Mouse (Mus musculus): ENCODE measurements at regions not wholly inside any gene's neighbourhood (a gene's known extent, or its start where the extent isn't known, plus 50 kb on each side); places are given as distances from the start of the nearest gene placed in this dataset.

GRCm38 (mm10) chr13:30062285-30062684 lies 74.0 kb upstream of the Mboat1 start:
- TF ChIP-seq CTCF (IDR thresholded peaks at IDR 0.05; ENCODE audit: low read depth) = no peak

GRCm38 (mm10) chr13:30055141-30055645 lies 69.3 kb upstream of the E2f3 start:
- ATAC-seq = no peak
- Histone ChIP-seq H3K4me3 (ENCODE audit: low read depth, low read length) (no peak overlapping the region), H3K27me3 (replicated peaks; ENCODE audit: control insufficient read depth, insufficient read depth, low read length) (no peaks in the 10 kb centered on the region), H3K4me2 (replicated peaks; ENCODE audit: low read depth) (no peak overlapping the region), H3K4me1 (replicated peaks; ENCODE audit: control insufficient read depth, insufficient read depth, low read length) (no peaks in the 10 kb centered on the region), H3K36me3 (ENCODE audit: control insufficient read depth, insufficient read depth) (no peaks in the 10 kb centered on the region), H3K27ac (ENCODE audit: low read depth, low read length) (no peak overlapping the region), H3K9ac (ENCODE audit: low read depth, low read length) (no peak overlapping the region), H3K9me3 (ENCODE audit: control insufficient read depth) (no peaks in the 10 kb centered on the region)
- 80% methylated on average over 3 of the region's 3 CpGs for WGBS
- no peak for TF ChIP-seq CTCF (IDR thresholded peaks at IDR 0.05; ENCODE audit: low read depth)

More at GRCm38 (mm10) chr13:30062285-30062684, 74.0 kb upstream of the Mboat1 start:
- Histone ChIP-seq H3K27ac (ENCODE audit: low read depth, low read length) (no peak overlapping the region), H3K9me3 (ENCODE audit: control insufficient read depth) (no peaks in the 10 kb centered on the region), H3K4me1 (replicated peaks; ENCODE audit: control insufficient read depth, insufficient read depth, low read length) (no peaks in the 10 kb centered on the region; the same call in 1 of the 2 replicates), H3K36me3 (ENCODE audit: control insufficient read depth, insufficient read depth) (no peaks in the 10 kb centered on the region), H3K4me2 (replicated peaks; ENCODE audit: low read depth) (no peak overlapping the region), H3K27me3 (replicated peaks; ENCODE audit: control insufficient read depth, insufficient read depth, low read length) (no peaks in the 10 kb centered on the region), H3K9ac (ENCODE audit: low read depth, low read length) (no peak overlapping the region), H3K4me3 (ENCODE audit: low read depth, low read length) (no peak overlapping the region)
- 58% methylated on average over 4 of the region's 4 CpGs for WGBS
- ATAC-seq = 0 out of 2 replicates have a peak, but pooled peaks have one; percentile 36

- H3K27me3 ChIP-seq (replicated peaks; ENCODE audit: control insufficient read depth, insufficient read depth, low read length) = no peaks in the 10 kb centered on the region
- no peaks in the 10 kb centered on the region for H3K9me3 ChIP-seq (ENCODE audit: control insufficient read depth)
- H3K9ac ChIP-seq (ENCODE audit: low read depth, low read length) = no peak overlapping the region
- H3K4me1 ChIP-seq (replicated peaks; ENCODE audit: control insufficient read depth, insufficient read depth, low read length) = no peaks in the 10 kb centered on the region
- no peak overlapping the region for H3K27ac ChIP-seq (ENCODE audit: low read depth, low read length)
- H3K36me3 ChIP-seq (ENCODE audit: control insufficient read depth, insufficient read depth) = no peaks in the 10 kb centered on the region
- H3K4me2 ChIP-seq (replicated peaks; ENCODE audit: low read depth) = no peak overlapping the region
- ATAC-seq = no peak
- no peak for TF ChIP-seq CTCF (IDR thresholded peaks at IDR 0.05; ENCODE audit: low read depth)
- H3K4me3 ChIP-seq (ENCODE audit: low read depth, low read length) = no peak overlapping the region
- WGBS = 57% methylated on average over 16 of the region's 16 CpGs
These were observed 66.2 kb upstream of the E2f3 start for GRCm38 (mm10) chr13:30051891-30052550.

- Histone ChIP-seq H3K36me3 (ENCODE audit: control insufficient read depth, insufficient read depth) (no peaks in the 10 kb centered on the region), H3K4me2 (replicated peaks; ENCODE audit: low read depth) (no peak overlapping the region), H3K4me1 (replicated peaks; ENCODE audit: control insufficient read depth, insufficient read depth, low read length) (no peaks in the 10 kb centered on the region), H3K9ac (ENCODE audit: low read depth, low read length) (no peak overlapping the region), H3K9me3 (ENCODE audit: control insufficient read depth) (no peaks in the 10 kb centered on the region), H3K27me3 (replicated peaks; ENCODE audit: control insufficient read depth, insufficient read depth, low read length) (no peaks in the 10 kb centered on the region), H3K4me3 (ENCODE audit: low read depth, low read length) (no peak overlapping the region), H3K27ac (ENCODE audit: low read depth, low read length) (no peak overlapping the region)
- TF ChIP-seq CTCF (IDR thresholded peaks at IDR 0.05; ENCODE audit: low read depth) = no peak
- WGBS = 73% methylated on average over 9 of the region's 9 CpGs
- ATAC-seq = no peak
These were observed 65.1 kb upstream of the E2f3 start for GRCm38 (mm10) chr13:30050745-30051508.

GRCm38 (mm10) chr13:30048260-30048859 lies 62.5 kb upstream of the E2f3 start:
- no peak for ATAC-seq
- 58% methylated on average over 11 of the region's 11 CpGs for WGBS
- H3K4me2 ChIP-seq (replicated peaks; ENCODE audit: low read depth) = no peak overlapping the region

GRCm38 (mm10) chr13:30046504-30047169 lies 60.8 kb upstream of the E2f3 start:
- H3K9ac ChIP-seq (ENCODE audit: low read depth, low read length) = no peak overlapping the region
- H3K4me2 ChIP-seq (replicated peaks; ENCODE audit: low read depth) = no peak overlapping the region
- TF ChIP-seq CTCF (IDR thresholded peaks at IDR 0.05; ENCODE audit: low read depth) = no peak
- no peaks in the 10 kb centered on the region for H3K9me3 ChIP-seq (ENCODE audit: control insufficient read depth)
- H3K4me1 ChIP-seq (replicated peaks; ENCODE audit: control insufficient read depth, insufficient read depth, low read length) = no peaks in the 10 kb centered on the region
- no peaks in the 10 kb centered on the region for H3K36me3 ChIP-seq (ENCODE audit: control insufficient read depth, insufficient read depth)
- no peaks in the 10 kb centered on the region for H3K27me3 ChIP-seq (replicated peaks; ENCODE audit: control insufficient read depth, insufficient read depth, low read length)
- no peak overlapping the region for H3K4me3 ChIP-seq (ENCODE audit: low read depth, low read length)
- no peak for ATAC-seq
- 89% methylated on average over 5 of the region's 5 CpGs for WGBS
- no peak overlapping the region for H3K27ac ChIP-seq (ENCODE audit: low read depth, low read length)

More at GRCm38 (mm10) chr13:30048260-30048859, 62.5 kb upstream of the E2f3 start:
- H3K9ac ChIP-seq (ENCODE audit: low read depth, low read length) = no peak overlapping the region
- no peaks in the 10 kb centered on the region for H3K36me3 ChIP-seq (ENCODE audit: control insufficient read depth, insufficient read depth)
- TF ChIP-seq CTCF (IDR thresholded peaks at IDR 0.05; ENCODE audit: low read depth) = no peak
- no peaks in the 10 kb centered on the region for H3K9me3 ChIP-seq (ENCODE audit: control insufficient read depth)
- H3K27me3 ChIP-seq (replicated peaks; ENCODE audit: control insufficient read depth, insufficient read depth, low read length) = no peaks in the 10 kb centered on the region
- H3K4me3 ChIP-seq (ENCODE audit: low read depth, low read length) = no peak overlapping the region
- no peaks in the 10 kb centered on the region for H3K4me1 ChIP-seq (replicated peaks; ENCODE audit: control insufficient read depth, insufficient read depth, low read length)
- no peak overlapping the region for H3K27ac ChIP-seq (ENCODE audit: low read depth, low read length)
